Mouse (Mus musculus): ENCODE results near the gene Fosb. TPM values are rescaled to one million over a fixed set of nuclear protein-coding genes. Genes with fewer than 3 reads are reported as not detected.

The Fosb gene
- total RNA-seq, 2 experiments from 2014 or later, result 20.6 to 22.5 TPM

DNA sequence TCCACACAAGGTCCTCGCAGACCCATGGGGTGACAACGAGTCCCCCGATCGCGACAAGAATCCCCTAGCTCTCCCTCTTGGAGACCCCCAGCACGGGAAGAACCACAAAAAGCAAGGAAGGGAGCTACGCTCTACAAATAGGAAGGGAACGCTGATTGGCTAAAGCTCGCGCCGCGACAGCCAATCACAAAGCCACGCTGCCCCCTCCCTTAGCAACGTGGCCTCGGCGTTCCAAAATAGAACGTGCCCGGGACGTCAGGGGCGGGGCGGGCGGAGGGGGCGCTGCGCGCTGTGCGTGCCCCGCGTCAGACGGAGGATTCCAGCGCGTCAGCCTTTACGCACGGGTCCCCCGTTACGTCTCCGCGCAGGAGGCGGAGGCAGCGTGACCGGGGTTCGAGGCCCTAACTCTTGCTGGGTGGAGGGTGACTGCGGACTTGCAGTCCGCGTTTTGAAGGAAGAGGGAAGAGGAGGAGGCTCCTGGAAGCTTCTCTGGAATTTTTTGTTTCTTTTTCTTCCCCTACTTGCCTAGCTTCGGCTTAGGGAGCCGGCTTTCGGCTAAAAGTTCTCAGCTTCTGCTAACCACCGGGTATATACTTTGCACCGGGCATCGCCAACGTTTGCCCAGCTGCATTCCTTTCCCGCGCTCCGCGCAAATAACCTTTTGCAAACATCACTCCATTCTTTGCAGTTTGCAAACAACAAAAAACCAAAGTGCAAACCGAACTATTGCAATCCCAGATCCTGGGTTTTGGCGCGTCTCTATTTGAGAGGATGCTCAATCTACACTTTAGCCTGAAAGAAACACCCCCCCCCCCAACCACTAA lies 1.2 kb downstream of the Fosb start:
- intact Hi-C loops (cut with DNase I), result no loop called here
- DNase-seq (ENCODE audit: low spot score in 2 of 2), result peak; percentile 96 to 97

DNA sequence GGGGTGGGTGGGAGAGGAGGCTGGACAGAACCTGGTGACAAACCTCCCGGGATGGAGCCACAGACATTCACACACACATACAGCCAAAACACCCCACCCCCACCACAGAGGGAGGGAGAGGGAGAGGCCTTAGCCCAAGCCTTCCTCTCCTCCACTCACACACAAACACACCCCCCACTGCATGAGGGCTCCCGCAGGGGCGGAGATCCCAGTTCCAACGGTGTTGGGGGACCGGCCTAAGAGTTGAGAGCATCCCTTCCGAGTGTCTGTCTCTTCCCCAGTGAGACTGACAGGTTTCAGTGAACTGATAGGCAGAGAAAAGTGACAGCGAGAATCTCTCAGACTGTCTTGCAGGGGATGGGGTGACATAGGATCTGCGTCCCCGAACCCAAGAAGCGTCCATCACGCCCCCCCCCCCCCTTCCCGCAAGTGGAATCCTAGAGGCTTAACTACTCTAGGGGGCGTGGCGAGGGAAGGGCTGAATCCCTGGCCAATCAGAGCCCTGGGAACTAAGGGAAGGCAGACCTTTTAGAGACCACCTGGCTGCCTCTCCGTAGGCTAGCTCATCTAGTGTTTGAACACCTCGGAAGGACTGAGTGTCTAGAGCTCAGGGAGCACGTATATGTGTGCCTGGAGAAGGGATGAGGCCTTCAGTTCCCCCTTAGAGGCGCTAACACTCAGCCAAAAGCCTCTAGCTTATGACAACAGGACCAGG lies 2.0 kb downstream of the Fosb start:
- intact Hi-C loops (cut with DNase I), result no loop called here
- DNase-seq (ENCODE audit: low spot score in 2 of 2), result peak; percentile 67 to 71

DNA sequence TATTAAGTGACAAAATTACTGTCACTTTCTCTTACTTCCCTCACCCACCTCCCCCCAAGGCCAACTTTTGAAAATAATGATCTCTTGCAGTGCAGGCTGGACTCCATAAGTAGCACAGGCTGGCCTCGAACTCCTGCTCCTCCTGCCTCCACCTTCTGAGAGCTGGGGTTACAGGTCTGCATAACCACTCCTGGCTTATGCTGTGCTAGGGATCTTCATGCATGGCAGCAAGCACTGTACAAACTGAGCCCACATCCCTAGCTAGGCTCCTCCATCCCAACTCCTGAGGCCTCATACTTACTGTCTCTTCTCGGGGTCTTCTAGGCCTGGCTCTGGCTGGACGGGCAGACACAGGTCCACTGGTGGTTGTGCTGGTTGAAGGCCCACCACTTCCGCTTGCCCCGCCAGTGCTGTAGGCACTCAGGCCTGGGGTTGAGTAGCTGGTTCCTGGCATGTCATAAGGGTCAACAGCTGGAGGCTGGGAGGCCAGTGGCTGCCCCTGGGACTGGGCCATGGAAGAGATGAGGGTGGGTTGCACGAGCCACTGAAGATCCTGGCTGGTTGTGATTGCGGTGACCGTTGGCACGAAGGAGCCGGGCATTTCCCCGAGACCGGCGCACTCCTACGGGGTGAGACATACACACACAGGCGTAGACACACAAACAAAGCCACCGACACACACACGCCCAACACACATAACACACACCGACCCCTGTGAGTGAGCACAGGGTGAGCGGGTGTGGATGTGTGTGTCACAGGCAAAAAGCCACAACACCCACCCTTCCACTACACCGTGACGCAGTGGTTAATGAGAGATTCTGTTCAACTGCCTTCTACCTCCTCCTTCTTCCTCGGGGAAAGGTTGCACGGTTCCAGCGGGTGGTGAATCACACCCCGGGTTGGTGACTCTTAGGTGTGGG lies 2.8 kb downstream of the Fosb start:
- no peak for DNase-seq (ENCODE audit: low spot score in 2 of 2)
- intact Hi-C loops (cut with DNase I), result no loop called here

DNA sequence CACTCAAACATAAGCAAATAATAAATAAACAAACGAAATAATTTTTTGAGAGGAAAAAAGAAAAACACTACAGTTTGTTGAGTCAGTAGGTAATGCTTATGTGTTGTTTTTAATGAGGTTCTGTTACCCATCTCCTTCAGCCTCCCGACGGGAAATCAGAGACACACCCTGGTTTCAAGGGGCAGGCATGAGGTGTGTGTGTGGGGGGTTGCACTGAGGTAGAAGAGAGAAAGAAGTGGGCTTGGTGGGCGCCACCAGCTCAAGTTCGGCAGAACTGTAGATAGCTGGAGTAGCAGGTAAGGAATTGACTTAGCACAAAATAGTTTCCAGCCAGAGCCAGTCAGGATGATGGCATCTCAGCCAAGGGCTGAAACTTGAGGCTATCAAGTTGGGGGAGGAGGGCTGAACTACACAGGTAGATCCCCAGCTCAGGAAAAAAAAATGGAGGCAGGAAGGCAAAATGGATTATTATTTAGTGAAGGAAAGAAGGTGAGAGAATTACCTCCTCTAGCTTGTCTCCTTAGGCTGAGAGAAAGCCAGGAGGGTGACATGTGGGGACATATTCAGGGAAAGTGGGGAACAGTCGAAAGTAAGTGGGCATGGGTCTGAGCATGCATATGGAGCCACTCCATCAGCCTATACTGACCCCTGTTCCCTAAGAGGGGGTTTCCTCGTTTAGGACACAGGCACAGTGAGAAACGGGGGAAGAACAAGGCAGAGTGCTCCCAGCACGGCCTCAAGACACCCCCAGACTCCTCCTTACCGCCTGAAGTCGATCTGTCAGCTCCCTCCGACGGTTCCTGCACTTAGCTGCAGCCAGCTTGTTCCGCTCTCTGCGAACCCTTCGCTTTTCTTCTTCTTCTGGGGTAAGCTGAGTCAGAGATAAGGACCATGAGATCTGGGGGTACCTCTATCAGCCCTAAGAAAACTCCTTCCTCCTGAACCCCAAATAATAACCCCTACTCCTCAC lies 3.8 kb downstream of the Fosb start:
- intact Hi-C loops (cut with DNase I), result no loop called here
- no peak for DNase-seq (ENCODE audit: low spot score in 2 of 2)

DNA sequence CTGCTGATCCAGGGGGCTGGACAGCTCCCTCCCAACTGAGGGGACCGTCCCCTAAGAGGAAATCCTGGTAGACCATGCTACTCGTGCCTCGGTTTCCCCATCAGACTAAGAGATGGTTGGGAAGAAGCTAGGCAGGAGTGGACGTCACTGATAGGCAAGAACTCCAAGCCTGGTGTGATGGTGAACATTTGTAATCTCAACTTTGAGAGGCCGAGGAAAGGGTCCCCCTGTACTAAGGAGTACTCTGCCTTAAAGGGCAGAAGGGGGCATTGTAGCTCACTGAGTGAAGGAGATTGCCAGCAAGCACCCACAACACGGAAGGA lies 4.5 kb downstream of the Fosb start:
- DNase-seq (ENCODE audit: low spot score in 2 of 2), result no peak
- intact Hi-C loops (cut with DNase I), result no loop called here

DNA sequence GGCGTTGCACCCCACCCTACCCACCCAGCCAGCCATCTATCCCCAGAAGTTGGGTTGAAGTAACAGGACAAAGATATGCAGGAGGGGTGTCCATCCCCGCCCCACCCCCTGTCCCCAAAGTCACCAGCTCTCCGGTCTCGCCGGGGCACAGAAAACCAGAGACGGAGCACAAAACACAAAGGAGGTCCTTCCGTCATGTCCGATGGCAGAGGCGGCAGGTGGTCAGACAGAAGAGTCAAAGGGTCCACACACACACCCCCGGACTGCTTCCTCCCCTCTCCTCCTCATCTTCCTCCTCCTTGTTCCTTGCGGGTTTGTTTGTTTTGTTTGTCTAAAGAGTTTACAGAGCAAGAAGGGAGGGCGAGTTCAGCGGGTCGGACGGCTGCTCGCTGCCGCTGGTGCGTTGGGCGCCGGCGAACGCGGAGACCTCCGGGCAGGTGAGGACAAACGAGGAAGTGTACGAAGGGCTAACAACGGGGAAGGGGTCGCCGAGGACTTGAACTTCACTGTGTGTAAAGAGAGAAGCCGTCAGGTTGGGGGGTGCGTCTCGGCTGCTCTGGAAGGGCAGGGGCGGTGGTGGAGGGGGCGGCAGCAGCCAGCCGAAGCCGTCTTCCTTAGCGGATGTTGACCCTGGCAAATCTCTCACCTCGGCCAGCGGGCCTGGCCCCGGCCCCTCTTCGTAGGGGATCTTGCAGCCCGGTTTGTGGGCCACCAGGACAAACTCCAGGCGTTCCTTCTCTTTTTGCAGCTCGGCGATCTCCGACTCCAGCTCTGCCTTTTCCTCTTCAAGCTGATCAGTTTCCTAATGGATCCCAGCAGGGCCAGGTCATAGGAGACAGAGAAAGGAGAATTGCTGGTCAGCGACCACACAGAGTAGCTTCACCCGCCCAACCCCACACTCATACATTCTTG lies 5.1 kb downstream of the Fosb start:
- no peak for DNase-seq (ENCODE audit: low spot score in 2 of 2)
- intact Hi-C loops (cut with DNase I), result no loop called here

DNA sequence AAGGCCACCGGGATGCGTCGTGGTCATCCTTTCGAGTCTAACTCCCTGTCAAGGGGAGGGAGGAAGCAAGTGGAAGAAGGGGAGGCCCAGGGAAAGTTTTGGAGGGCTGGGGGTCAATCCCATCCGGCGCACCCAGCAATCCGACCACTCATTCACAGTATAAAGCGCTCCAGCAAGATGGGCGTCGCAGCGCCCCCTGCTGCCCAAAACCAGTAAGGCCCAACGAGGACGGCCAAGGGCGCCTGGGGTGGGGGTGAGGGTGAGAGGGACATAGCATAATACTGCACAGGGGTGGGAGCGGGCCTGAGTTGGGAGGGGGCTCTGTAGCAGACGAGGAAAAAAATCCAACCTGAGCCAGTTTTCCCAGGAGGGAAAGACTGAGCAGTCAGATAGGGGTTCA lies 6.1 kb downstream of the Fosb start:
- intact Hi-C loops (cut with DNase I), result no loop called here
- DNase-seq (ENCODE audit: low spot score in 2 of 2), result peak; percentile 59

DNA sequence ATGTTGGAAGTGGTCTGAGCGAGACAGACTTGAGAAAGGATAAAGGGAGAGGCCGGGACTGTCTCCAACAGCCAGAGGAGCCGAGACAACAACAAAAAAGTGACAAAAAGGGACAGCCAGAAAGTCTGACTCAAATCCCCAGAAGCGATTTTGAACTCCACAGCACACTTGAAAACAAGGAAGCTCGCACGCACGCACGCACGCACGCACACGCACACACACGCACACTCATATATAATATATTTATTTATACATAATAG lies 6.9 kb downstream of the Fosb start:
- DNase-seq (ENCODE audit: low spot score in 2 of 2), result no peak
- intact Hi-C loops (cut with DNase I), result no loop called here

DNA sequence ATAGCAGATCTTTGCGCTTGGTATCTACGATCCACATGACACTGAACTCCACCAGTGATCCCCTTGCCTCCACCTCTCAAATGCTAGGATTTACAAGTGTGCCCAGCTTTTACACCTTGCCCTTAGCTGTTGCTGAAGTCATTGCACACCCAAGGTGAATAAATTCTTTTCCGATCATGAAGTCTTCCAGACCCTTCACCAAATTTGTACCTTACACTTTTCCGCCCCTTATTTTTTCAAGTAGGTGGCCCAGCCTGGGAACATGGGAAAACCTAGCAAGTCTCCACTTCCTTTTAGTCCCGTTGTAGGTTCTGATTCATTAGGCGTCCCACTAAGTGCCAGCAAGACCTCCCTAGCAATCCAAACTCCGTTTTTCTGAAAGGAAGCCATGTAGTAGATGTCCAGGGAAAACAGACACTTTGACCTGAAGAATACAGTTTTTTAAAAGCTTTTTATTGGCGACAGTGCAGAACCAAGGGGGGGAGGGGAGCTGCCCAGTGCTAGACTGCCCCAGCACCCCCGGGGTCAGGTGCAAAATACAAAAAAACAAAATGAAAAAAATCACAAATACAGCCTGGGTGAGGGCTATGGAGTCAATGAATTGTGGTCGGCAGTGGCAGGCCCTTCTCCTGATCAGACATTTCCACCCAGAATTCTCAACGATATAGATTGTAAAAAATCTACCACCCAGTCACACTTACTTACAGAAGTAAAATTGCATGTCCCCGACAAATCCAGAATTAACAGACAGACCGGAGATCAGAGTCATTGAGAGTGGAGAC lies 7.4 kb downstream of the Fosb start:
- DNase-seq (ENCODE audit: low spot score in 2 of 2), result no peak
- intact Hi-C loops (cut with DNase I), result no loop called here

DNA sequence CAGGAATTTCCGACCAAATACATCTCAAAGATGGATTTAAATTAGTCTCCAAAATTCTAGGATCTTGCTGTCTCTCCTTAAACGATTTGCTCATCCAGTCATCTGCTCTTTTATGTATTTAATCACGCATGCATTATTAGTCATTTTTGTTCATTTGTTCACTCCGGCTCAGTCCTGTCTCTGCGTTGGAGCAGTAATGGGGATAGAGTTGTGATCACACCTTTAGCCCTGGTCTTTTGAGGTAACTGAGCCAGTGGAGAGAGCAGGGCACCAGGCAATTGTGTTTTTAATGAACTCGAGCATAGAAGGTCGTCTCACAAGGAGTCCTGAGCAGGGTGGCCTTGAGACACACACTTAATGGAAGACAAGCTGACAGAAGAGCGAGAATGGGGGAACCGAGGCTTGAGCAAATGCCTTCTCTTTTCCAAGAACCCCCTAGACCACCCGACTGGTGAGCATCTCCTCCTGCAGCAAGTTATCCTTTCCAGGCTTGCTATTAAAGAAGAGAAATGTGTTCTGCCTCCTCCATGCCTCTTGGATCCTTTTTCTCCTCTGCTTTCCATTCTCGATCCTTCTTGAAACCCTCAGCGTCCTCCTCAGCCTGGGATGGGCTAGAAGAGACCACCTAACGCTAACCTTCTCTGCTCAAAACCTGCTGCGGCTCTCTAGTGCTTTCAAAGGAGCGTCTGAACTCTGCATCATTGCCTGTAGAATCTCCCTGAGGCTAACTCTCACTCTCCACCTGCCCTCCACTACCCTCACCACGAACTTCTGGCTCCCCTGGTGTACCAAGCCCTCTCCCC lies 8.2 kb downstream of the Fosb start:
- intact Hi-C loops (cut with DNase I), result loop anchor here (1.0 kb wide), 1 partner anchor 41 kb away; no protein-coding TSS in a partner anchor
- DNase-seq (ENCODE audit: low spot score in 2 of 2), result no peak

DNA sequence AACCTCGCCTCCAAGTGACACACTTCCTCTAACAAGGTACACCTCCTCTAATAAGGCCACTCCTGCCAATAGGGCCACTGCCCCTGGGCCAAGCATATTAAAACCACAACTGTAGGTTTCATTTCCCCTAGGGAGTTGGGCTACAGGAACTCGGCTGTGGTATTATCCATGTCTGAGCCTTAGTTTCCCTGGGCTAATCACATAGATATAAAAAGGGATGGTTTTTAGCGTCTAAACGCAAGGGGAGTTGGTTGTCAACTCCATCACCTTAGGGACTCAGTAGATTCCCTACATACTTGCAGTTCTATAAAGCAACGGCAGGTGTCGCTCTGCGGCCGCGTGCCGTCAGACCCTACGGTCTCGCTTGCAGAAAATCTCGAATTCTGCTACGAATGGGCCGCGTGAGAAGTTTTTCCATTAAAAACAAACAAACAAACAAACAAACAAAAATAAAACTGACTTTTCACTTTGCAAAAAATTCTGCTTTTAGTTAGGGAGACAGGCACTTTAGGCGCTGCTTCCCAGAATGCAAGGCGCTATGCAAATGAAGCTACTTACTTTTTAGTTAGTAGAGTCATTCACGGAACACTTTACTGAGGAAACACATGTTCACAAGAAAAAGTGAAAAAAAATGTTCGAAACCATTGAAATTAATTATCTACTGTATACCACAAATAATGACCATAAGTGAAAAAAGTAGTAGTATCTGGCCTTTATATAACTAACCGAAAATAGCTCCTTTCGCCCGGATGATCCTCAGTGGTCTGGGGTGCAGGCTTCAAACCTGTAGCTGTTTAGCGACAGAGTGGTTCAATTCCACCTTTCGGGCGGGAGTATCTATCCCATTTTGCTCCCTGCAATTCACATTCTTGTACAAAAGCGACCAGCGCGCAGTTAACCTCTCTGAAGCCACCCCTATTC lies 9.1 kb downstream of the Fosb start:
- peak; percentile 64 to 77 for DNase-seq (ENCODE audit: low spot score in 2 of 2)
- intact Hi-C loops (cut with DNase I), result loop anchor here (1.0 kb wide), 1 partner anchor 42 kb away; no protein-coding TSS in a partner anchor

DNA sequence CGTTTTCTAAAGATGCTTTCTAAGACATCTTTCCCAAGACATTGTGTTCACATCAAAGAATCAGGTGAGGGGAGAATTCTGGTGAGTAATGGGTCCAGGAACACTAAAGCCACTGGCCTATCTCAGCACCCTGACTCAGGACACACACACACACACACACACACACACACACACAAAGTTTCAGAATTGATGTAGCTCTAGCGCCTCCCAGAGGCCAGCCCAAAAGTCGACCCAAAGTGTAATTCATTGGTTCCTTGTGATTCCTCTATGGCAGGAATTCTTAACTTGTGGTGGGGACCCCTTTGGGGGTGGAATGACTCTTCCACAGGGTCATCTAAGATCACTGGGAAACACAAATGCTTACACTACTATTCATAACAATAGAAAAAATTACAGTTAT lies 10.7 kb downstream of the Fosb start:
- DNase-seq (ENCODE audit: low spot score in 2 of 2), result no peak
- intact Hi-C loops (cut with DNase I), result no loop called here

DNA sequence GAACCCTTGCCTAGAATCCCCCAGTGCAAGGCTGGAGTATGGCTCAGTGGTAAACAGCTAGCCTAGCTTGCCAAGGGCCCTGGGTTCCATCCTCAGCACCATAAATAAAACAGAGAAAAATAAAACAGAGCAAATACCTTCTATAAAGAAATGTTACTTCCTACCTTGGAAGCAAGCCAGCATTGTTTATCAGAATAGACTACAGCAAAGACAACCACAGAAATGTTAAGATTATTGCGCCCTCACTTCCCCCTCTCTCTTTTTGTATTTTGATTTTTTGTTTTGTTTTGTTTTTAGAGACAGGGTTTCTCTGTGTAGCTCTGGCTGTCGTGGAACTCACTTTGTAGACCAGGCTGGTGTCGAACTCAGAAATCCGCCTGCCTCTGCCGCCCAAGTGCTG lies 12.1 kb downstream of the Fosb start:
- intact Hi-C loops (cut with DNase I), result no loop called here
- DNase-seq (ENCODE audit: low spot score in 2 of 2), result no peak

DNA sequence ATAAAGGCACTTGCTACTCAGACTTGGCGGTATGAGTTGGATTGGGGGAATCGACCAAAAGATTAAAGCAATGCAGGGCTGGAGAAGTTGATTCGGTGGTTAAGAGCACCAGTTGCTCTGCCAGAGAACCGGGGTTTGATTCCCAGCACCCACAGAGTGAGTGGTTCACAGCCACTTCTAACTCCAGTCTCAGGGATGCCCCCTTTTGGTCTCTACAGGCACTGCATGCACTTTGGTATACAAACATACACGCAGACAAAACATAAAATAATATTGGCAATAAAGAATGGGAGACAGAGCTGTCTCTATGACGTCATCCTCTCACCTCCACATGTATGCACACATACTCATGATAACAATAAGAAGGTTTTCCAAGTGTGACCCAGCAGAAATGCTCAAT lies 12.8 kb downstream of the Fosb start:
- DNase-seq (ENCODE audit: low spot score in 2 of 2), result no peak
- intact Hi-C loops (cut with DNase I), result no loop called here

DNA sequence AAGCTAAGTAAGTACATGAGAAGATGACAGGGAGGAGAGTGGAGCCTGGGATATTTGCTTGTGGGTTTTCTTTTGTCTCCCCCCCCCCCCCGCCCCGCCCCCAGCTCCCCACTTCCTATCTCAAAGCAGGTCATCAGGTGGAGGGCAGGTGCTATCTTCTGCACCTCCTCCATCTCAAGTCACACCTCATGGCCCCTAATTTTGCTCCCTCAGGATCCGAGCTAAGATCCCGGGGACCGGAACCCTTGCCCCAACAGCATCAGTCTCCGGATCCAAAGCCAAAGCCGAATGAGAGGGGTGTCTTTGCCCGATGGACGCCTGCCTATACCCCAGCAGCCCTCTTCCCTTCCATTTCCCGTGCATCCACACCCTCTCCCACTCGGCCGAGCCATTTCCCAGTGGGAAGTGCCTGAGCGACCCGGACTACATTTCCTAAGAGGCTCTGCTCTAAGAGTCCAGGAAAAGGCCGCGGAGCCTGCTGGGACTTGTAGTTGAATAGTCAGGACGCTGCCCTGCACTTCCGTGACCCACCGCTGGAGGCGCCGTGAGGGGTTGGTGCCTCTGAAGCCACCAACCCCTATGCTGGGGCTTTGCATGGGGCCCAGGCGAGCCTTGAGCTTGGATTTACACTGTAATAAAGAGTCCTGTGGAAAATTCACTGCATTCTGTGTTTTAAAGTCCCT lies 14.2 kb downstream of the Fosb start:
- intact Hi-C loops (cut with DNase I), result no loop called here

More for the DNA sequence above, 14.2 kb downstream of the Fosb start:
- peak; percentile 91 to 95 for DNase-seq (ENCODE audit: low spot score in 2 of 2)

All from left cerebral cortex, postnatal 36 days (tissue).